Mouse (Mus musculus): Measurements from ENCODE around the gene Zscan26. TPM values are rescaled to one million over a fixed set of nuclear protein-coding genes. Genes with fewer than 3 reads are reported as not detected.

The Zscan26 gene
- polyA plus RNA-seq (2015; fragmentation: Nextera tagmentation; extraction: Ambion mirVana) = 16.3 and 24.7 TPM in 2 replicates

DNA sequence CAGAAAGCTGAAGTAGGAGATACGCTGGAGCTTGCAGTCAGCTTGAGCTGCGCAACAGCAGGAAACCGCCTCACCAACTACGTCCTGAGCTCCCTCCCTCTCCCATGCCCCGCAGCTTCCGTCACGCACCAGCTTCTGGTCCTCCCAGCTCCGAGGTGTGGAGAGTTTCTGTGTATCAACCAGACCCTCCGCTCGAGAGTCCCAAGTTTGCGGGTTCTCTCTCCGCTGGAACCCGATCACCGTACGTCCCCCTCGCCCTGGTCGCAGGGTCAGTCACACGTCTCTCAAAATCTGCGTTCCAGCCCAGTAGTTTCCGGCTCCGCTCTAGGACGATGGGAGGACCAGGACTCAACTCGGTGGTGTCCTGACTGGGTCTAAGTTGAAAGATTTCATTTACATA lies at the start of gene Zscan26:
Gene Zscan26 (minus strand): TSS at position 282 of the 400 bp plus-strand sequence.

DNA sequence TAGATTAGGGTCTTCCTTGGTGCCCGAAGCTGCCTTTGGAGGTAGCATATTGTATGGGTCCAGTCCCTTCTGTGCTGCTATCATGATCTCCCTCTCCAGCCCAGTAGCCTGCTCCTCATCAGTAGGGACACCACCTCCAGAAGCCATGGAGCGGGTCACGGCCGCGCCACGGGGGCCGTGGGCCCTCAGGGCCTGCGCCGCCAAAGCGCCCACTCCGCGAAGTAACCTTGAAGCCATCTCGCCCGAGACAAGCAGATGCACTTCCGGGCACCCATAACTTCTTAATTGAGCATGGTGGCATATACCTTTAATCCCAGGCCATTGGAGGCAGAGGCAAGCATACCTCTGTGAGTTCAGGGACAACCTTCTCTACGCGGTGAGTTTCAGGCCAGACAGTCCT lies 47.7 kb upstream of the Zscan26 start, which contains the start of gene Gm11273:
Gene Gm11273 (minus strand): TSS at position 237 of the 400 bp plus-strand sequence.

DNA sequence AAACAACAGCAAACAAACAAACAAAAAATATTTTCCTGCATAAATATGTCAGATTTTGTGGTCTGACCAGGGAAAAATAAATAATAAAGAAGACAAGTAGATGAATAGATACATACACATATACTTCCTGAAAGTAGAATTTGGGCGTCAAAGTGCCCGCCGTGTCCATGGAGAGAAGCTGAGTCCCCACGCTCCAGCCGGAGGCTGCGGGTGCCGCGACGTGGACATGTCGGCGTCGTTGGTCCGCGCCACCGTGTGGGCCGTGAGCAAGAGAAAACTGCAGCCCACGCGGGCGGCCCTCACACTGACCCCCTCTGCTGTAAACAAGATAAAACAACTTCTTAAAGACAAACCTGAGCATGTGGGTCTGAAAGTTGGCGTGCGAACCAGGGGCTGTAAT lies 41.5 kb upstream of the Zscan26 start, which contains the start of gene AK157302:
Gene AK157302 (plus strand): TSS at position 144 of the 400 bp plus-strand sequence.

DNA sequence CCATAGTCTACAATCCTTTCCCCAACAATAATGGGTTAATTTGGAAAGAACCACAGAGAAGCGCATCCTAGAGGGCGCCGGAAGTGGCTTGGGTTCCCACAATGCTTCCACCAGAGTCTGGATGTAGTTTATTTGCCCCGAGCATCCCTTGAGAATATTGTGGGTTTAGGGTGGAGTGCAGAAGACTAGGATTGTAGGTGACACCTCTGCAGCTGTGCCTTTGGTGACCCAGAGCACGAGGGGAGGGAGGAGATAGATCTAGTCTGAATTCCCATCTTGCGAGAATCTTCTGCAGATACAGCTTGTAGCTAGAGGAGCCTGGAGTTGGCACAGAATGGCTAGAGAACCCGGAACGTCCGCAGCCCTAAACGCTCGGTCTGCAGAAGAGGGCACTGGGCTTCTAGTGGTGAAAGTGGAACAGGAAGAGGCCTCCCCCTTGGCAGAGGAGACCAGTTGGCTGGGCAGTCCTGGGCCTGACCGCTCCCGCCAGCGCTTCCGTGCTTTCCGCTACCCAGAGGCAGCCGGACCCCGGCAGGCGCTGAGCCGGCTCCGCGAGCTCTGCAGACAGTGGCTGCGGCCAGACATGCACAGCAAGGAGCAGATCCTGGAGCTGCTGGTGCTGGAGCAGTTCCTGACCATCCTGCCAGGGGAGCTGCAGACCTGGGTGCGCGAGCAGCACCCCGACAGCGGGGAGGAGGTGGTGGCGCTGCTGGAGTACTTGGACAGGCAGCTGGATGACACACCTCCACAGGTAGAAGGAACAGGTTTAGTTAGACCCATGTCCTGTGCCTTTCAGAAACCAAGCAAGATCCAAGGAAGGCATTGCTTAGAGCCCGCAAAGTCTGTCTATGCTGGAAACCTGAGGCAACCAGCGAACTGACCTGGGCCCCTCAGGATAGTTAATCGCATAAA lies 25.5 kb upstream of the Zscan26 start, which contains the start of the genes Zkscan4 and Gm10065:
Gene Zkscan4 (plus strand): TSS at position 149 of the 912 bp plus-strand sequence.
Gene Gm10065 (minus strand): TSS at position 683 of the 912 bp plus-strand sequence.

DNA sequence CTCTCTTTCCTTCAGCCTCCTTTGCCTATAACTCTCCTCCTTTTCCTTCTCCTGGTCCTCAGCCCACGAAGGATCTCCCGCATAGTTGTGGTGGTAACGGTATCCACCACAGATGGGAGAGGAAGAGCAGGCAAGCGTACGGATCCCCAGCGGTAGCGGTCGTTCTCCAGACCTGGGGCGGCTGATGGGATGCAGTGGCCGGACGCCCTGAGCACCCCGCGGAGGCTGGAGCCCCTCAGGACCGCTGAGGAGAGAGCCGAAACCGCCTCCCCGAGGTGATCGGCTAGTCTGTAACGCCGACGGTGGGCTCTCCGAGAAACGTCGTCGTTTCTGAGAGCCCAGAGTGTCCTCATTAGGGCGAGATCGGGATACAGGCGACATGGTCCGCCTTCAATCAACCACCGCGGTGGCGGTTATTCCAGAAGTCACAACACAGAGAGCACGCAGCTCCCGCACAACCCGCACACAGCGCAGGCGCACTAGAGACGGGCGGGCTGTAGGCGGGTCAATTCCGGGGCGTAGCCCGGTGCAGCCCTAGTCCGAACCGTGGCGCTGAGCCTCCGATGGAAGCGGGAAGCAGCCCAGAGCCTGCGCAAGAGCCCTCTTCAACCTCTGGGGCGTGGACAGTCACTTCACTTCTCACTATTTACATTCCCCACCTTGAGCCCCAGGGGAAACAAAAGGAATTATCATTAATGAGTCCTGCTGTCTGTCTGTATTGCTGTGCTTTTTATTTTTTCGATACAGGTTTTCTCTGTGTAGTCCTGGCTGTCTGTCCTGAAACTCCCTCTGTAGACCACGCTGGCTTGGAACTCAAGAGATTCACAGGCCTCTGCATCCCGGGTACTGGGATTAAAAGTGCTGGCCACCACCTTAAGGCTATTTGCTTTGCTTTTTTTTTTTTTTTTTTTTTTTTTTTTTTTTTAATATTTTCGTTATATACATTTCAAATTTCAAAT lies 14.8 kb upstream of the Zscan26 start, which contains the start of gene Nkapl:
Gene Nkapl (minus strand): TSS at position 449 of the 959 bp plus-strand sequence.

DNA sequence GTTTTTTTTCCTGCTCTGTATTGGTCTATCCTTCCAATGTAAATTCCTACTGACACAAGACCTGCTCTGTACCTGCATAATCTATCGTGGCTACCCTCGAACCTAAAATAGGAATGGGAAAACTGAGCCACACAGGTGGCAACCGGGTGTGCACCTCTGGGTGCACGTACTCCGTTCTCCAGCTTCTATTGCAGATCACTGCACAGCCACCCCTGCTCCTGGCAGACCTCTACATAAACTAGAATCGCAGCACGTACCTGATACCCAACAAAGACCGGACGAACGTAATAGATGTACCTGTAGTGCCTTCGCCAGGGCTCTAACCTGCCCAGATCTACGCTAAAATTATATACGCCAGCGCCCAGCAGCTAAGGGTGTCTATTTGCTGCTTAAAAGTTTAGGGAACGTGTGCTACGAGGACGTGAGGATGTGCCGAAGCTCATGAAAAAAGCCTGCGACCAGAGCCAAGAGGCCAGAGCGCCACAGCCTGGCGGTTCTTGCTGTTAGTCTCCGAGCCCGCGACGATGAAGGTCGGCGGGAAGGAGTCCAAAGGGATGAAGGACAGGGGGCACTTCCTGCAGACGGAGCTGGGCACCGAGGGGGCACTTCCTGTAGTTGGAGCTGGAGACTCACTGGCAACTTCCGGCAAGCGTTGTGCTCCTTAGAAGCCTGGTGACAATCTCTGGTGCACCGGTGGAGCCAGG lies 12.9 kb downstream of the Zscan26 start, which contains the start of gene Pgbd1:
Gene Pgbd1 (minus strand): TSS at position 556 of the 704 bp plus-strand sequence.

DNA sequence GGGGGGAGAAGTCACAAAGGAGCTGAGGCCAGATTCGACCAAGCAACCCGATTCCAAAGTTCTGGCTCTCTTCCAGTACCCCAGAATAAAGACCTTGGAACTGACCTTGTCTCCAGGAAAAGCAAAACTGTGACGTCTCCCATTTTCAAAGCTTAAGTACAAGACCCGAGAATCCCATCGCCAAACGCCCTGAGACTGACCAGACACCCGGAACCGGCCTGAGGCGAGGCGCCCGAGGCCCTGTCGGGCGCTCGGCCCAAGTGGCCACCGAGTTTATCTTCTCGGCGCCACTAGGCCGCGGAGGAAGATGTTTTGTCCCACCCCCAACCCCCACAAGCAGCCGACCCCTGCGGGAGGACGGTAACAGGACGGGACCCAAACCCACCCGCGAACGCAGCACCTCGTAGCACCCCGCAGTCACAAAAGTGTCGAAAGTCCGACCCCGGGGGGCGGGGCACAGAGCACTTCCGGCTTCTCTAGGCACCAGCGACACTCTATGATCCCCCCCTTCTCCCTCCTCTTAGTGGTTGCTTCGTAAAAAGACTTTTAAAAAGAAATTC lies 51.2 kb downstream of the Zscan26 start, which contains the start of gene Zkscan3:
Gene Zkscan3 (minus strand): TSS at position 469 of the 560 bp plus-strand sequence.

Small RNAs within 50 kb of the gene (microRNA-seq; reads per million reads assigned to microRNA genes)
- not detected for gene Mir1896 (ENCODE audit: borderline replicate concordance, insufficient number of aligned reads)
- gene Mir6942 (ENCODE audit: borderline replicate concordance, insufficient number of aligned reads) = not detected

Other genes with a start within 250 kb of the Zscan26 start
- gene Gpx5, start 161.0 kb downstream of the Zscan26 start, polyA plus RNA-seq (2015; fragmentation: Nextera tagmentation; extraction: Ambion mirVana) = not detected in 2 replicates
- 0.39 and 0.66 TPM in 2 replicates for gene Gpx6, start 141.6 kb downstream of the Zscan26 start, polyA plus RNA-seq (2015; fragmentation: Nextera tagmentation; extraction: Ambion mirVana)
- not detected in 2 replicates for gene Olfr1367, start 106.8 kb downstream of the Zscan26 start, polyA plus RNA-seq (2015; fragmentation: Nextera tagmentation; extraction: Ambion mirVana)
- gene Zscan12, start 90.9 kb downstream of the Zscan26 start, polyA plus RNA-seq (2015; fragmentation: Nextera tagmentation; extraction: Ambion mirVana) = 7.4 and 7.8 TPM in 2 replicates
- gene Zkscan3, start 51.0 kb downstream of the Zscan26 start, polyA plus RNA-seq (2015; fragmentation: Nextera tagmentation; extraction: Ambion mirVana) = 48.8 and 70.7 TPM in 2 replicates
- 1.1 and 2.0 TPM in 2 replicates for gene Pgbd1, start 12.7 kb downstream of the Zscan26 start, polyA plus RNA-seq (2015; fragmentation: Nextera tagmentation; extraction: Ambion mirVana)
- gene Nkapl, start 14.8 kb upstream of the Zscan26 start, polyA plus RNA-seq (2015; fragmentation: Nextera tagmentation; extraction: Ambion mirVana) = 2.3 and 2.4 TPM in 2 replicates
- gene Zkscan4, start 25.2 kb upstream of the Zscan26 start, polyA plus RNA-seq (2015; fragmentation: Nextera tagmentation; extraction: Ambion mirVana) = 3.8 and 4.9 TPM in 2 replicates
- gene Gm10065, start 25.7 kb upstream of the Zscan26 start, polyA plus RNA-seq (2015; fragmentation: Nextera tagmentation; extraction: Ambion mirVana) = not detected in 2 replicates
- gene AK157302, start 41.5 kb upstream of the Zscan26 start, polyA plus RNA-seq (2015; fragmentation: Nextera tagmentation; extraction: Ambion mirVana) = 0.35 and 0.41 TPM in 2 replicates
- 6.0 and 10.4 TPM in 2 replicates for gene Gm11273, start 47.7 kb upstream of the Zscan26 start, polyA plus RNA-seq (2015; fragmentation: Nextera tagmentation; extraction: Ambion mirVana)
- 2.2 and 2.6 TPM in 2 replicates for gene Zkscan8, start 77.4 kb upstream of the Zscan26 start, polyA plus RNA-seq (2015; fragmentation: Nextera tagmentation; extraction: Ambion mirVana)
- not detected in 2 replicates for gene Olfr1366, start 89.1 kb upstream of the Zscan26 start, polyA plus RNA-seq (2015; fragmentation: Nextera tagmentation; extraction: Ambion mirVana)
- not detected in 2 replicates for gene Olfr1535, start 106.2 kb upstream of the Zscan26 start, polyA plus RNA-seq (2015; fragmentation: Nextera tagmentation; extraction: Ambion mirVana)
- gene Olfr1364, start 128.0 kb upstream of the Zscan26 start, polyA plus RNA-seq (2015; fragmentation: Nextera tagmentation; extraction: Ambion mirVana) = not detected in 2 replicates
- gene Olfr1362, start 160.3 kb upstream of the Zscan26 start, polyA plus RNA-seq (2015; fragmentation: Nextera tagmentation; extraction: Ambion mirVana) = not detected in 2 replicates
- gene Olfr11, start 188.8 kb upstream of the Zscan26 start, polyA plus RNA-seq (2015; fragmentation: Nextera tagmentation; extraction: Ambion mirVana) = not detected in 2 replicates
- gene Olfr1361, start 209.7 kb upstream of the Zscan26 start, polyA plus RNA-seq (2015; fragmentation: Nextera tagmentation; extraction: Ambion mirVana) = not detected in 2 replicates
- not detected in 2 replicates for gene Olfr1360, start 223.7 kb upstream of the Zscan26 start, polyA plus RNA-seq (2015; fragmentation: Nextera tagmentation; extraction: Ambion mirVana)
- not detected in 2 replicates for gene Olfr1359, start 244.4 kb upstream of the Zscan26 start, polyA plus RNA-seq (2015; fragmentation: Nextera tagmentation; extraction: Ambion mirVana)